Mouse (Mus musculus) heart, adult 8-10 months (tissue): ENCODE results near the gene Pkn1. TPM values are rescaled to one million over a fixed set of nuclear protein-coding genes. Genes with fewer than 3 reads are reported as not detected.
A peak's percentile ranks its signal among the peaks of the same experiment; 100 is the strongest.

ENCODE experiments used
- DNase-seq: peaks from one replicate; pipeline ENCODE4 v3.0.0; 2022; ENCODE audit warnings: low spot score
- total RNA-seq, 4 experiments: library from RNA; stranded (reverse); gene quantifications; 2 replicates each; pipeline ENCODE4 v1.2.4; 2022

Pkn1 gene
- total RNA-seq, 4 experiments from 2014 or later: 44.0 to 47.6 (median 46.6) TPM

DNA sequence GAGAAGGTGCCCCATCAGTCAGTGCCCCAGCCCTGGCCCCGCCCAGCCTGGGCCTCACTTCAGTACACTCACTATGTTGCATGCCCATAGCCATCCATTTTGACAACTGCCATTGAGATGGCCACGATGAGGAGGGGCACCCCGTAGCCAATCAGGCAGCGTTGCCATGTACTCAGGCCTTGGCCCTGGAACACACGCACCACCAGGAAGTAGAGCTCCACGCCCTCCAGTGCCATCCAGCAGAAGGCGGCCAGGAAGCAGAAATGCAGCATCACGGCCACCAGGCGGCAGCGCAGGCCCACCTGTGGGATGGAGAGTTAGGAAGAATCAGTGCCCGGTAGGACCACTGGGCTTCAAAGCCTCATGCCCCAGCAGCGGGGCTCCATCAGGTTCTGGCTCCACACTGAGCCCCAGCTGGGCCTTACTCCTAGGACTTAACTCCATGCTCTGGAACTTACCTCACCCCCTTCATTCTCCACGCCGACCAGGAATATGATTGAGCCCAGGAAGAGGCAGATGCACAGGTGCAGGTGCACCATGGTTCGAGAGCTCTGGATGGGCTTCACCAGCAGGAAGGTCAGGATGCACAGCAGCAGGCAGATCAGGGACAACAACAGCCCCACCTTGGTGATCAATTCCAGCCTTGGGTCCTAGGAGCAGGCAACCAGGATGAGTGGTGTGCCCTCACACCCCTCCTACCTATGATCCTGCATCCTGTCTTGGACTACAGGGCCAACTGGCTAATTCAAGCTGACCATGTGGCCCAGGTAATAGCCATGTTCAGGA is 25.9 kb upstream of the Pkn1 start:
- peak; percentile 75 for DNase-seq

DNA sequence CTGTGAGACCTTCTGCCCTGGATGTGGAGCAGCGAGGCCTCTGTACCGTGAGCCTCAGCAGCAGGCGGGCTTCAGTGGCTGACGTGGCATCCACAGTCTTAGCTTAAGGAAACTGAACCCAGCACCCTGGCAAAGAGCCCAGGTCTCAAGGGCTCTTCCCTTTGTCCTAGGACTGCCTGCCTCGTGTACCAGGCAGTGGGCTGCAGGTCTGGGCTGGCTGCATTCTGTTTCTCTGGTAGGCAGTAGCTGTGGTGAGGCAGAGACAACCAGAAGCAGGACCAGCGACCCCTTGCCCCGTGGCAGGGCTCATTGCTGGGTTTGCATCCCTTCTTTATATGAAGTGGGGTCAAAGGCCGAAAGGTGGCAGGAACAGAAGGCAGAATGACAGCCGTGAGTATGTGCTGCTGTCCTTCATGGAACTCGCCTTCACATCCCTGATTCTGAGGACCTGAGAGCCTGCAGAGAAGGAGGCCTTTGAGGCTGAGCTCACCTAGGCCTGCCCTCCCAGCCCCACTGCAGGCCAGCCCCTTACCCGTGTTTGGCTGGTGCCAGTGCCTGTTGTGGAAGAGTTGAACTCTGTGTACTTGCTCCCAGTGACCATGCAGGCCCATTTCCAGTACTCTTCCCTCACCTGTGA is 24.6 kb upstream of the Pkn1 start:
- no peak for DNase-seq

DNA sequence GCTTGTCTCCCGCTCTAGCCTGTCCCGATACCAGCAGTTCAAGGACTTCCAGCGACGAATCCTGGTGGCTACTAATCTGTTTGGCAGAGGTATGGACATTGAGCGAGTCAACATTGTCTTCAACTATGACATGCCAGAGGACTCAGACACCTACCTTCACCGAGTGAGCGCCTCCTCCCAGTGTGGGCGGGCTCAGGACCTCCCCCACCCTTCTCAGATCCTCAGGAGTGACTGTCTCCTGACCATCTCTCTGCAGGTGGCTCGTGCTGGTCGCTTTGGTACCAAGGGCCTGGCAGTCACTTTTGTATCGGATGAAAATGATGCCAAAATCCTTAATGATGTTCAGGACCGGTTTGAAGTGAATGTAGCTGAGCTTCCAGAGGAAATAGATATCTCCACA is 23.7 kb upstream of the Pkn1 start:
- no peak for DNase-seq

DNA sequence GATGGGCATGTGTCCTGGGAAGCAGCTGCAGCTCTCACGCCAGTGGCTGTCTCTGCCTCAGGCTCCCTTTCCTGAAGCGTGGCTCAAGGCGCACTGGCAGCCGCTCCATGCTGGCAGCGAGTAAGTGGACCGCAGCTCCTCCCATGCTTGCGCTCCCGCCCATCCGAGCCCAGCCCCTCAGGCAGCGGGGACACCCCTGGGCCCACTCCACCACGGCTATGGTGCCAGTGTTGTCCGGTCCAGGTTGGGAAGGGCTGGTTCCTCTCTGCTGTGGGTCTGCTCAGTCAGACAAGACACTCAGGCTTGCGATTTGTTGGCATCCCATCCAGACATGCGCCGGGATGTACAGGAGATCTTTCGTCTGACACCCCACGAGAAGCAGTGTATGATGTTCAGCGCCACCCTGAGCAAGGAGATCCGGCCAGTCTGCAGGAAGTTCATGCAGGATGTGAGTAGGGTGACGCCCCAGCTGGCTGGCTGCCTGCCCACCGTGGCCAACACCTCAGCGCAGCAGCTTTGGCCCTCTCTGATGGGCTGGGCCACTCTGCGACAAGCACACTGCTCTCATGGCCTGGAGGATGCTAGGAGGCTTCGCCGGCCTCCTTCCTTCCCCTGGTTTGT is 22.5 kb upstream of the Pkn1 start:
- peak; percentile 84 for DNase-seq

DNA sequence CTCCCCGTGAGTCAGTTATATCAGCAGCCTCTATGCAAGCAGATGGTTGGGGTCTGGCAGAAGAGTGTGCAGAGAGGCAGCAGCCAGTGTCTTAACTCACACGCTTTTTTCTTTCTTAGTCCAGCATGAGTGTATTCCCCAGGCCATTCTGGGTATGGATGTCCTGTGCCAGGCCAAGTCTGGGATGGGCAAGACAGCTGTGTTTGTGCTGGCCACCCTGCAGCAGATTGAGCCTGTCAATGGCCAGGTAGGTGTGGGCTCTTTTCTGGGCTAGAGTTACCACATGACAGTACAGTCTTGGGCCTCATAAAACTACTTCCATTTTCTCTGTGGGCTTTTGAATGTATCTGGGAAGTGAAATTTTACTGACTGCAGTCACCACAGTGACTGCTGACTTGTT is 20.7 kb upstream of the Pkn1 start:
- DNase-seq: no peak

DNA sequence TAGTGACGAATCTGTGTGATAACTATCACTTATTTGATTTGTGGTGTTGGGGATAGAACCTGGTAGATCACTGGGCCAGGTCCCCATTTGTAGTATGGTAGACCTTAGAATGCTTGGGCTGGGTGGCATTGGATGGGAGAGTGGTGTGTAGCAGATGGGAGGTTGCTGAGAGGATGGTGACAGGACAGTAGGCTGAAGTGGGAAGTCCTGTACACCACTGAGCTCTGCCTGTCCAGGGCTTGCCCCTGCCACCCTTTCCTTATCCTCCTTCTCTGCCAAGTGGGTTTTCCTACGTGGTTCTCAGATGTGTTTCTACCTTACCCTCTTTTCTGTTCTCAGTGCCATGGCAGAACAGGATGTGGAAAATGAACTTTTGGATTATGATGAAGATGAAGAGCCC is 20.1 kb upstream of the Pkn1 start:
- DNase-seq: no peak

DNA sequence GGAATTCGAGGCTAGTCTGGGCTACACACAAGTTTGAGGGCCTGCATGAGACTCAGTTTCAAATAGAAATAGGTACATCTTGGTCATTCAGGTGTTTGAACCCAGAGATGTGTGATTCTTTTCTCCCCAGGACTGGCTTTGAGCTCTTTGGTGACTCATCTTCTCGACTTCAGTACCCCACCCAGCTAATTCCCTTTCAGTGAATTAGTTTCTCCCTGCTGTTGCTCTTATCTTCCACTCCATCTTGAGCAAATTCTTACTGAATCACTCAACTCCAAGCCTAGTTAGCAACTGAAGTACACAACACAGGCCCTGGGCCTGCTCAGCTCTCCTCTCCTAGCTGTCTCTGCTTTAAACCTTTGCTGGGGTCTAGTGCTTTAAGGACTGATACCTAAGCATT is 17.6 kb upstream of the Pkn1 start:
- no peak for DNase-seq

DNA sequence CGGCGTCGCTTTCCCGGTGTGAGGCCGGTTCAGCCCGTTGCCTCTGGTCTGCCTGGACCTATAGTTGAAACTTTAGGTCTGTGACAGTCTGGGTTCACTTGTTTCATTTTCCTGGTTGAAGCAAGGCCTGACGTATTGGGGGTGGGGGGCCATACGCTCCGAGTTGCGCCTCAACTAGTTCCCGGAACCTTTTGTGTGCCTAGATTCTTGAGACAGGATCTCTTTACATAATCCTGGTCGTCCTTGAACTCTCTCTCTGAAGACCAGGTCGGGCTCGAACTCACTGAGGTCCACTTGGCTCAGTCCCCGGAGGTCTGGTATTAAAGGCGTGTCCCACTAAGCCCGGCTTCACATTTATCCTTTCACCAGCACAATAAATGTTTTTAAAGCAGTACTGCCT is 16.8 kb upstream of the Pkn1 start:
- DNase-seq: no peak

DNA sequence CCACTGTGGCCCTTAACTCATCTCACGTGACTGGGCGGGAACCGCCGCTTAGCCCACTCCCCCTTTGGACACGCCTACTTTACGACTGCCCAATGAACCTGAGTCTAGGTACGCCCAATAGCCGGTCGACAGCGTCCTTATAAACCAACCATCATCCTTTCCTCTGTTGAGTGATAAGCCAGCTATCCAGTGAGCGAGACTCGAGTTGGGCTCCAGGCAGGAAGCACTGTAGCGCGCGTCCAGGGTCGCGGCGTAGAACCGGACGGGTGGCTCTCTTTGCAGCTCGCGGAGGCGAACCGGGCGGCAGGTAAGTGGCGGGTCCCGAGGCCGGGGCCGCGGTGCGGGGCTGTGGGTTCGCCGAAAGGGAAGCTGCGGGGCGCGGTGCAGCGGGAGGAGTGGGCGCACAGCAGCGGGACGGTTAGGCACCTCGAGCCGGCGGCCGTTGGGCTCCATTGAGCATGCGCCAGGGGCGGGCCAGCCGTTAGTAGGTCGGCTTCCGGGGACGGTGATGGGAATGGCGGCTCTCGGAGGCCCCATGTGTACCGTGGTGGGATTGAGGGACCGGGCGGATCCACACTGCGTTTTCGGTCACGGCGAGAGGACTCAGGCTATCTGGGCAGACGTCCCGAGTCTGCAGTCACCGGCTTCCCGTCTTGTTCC is 16.2 kb upstream of the Pkn1 start, which contains the start of gene Ddx39:
TSS of gene Ddx39 (plus strand) at position 147 of the 660 bp plus-strand sequence.
- DNase-seq: peak; percentile 99

DNA sequence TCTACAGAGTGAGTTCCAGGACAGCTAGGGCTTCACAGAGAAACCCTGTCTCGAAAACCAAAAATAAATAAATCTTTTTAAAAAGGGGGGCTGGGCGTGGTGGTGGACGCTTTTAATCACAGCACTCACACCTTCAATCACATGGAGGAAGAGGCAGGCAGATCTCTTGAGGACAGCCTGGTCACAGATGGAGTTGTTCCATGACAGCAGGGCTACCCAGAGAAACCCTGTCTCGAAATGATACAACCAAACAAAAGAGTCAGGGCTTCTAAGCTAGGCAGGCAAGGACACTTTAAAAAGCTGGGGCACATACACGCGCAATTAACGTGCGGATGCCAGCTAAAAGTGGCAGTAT is 15.7 kb upstream of the Pkn1 start:
- no peak for DNase-seq

DNA sequence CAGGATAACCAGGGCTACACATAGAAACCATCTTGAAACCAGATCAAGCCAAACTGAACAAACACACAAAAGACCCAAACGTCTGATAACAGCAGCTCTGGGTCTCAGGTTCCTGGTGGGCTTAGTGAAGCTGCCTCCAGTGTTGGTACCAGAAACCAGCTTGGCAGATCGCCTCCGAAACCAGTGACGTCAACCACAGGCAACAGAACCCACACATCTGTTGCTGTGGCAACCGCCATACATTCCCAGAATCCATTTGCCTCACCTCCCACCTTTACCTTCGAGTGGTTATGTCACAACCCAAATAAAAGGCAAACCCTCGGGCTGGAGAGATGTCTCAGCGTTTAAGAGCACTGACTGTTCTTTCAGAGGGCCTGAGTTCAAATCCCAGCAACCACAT is 8.6 kb upstream of the Pkn1 start:
- DNase-seq: no peak

DNA sequence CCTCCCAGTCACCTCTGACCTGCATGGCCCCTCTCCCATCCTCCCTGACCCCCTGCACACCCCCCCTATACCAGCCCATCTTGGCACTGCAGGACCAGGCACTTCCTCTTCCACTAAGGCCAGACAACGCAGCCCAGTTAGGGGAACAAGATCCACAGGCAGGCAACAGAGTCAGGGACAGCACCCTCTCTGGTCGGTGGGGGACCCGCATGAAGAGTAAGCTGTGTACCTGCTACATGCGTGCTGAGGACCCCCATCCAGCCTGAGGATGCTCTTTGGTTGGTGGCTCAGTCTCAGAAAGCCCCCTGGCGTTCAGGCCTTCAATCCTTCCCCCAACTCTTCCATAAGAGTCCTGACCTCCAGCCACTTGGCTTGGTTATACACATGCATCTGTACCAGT is 7.4 kb upstream of the Pkn1 start:
- DNase-seq: no peak

DNA sequence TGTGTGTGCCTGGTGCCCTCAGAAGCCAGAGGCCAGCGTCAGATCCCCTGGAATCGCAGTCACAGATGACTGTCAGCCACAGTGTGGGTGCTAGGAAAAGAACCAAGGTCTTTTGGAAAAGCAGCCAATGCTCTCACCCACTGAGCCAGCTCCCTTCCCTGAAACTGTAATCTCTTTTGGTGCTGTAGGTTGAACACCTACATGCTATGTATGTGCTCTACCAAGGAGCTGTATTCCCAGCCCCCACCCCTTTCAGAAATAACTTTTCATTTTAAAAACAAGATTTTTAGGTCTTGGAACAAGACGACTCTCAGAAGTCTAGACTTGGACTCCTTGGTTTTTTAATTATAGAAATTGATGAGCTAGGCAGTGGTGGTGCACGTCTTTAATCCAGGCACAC is 4.4 kb upstream of the Pkn1 start:
- DNase-seq: no peak

DNA sequence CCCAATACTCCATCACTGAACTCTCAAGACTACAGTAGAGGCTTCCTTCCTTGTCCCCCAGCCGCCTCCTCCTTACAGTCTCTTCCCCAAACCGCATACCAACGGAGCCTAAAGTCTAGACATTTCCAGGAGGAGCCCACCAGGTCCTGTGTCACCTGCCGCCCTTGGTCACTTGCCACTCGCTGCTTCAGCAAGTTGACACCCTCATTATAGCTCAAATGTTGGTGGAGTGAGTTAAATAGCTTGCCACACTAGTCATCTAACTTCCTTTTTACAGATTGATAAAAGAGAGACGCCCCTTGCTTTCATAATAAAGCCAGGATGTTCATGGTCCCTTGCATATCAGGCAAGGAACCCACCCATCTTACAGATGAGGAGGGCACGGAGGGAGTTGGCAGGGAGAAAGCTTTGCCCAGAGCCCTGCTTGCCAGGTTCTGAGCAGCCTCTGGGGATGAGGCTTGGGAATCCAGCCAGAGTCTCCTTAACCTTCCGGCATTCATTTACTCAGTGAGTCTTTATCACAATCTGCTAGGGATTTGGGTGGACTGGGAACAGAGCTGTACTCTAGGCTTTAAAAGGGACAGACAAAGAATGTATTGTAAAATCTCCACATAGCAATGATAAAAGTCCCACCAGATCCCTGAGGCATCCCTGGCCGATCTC is 1.6 kb upstream of the Pkn1 start:
- no peak for DNase-seq

DNA sequence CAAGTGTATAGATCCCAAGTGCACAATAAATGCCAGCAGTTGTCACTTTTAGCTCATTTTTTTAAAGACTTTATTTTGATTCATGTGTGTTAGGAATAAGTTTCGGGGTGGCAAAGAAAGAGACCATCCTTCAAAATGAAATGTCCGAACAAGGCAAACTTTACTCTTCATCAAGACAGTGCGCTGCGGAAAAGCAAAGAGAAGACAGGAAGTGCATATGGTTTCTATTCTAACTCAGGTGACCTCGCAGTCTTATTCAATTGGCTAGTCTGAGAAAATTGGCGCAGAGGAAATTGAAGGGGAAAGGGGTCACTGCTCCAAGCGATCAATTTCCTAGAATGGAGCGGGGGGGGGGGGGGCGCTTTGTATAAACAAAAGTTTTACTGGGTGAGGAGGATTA is 587 bp upstream of the Pkn1 start:
- no peak for DNase-seq

DNA sequence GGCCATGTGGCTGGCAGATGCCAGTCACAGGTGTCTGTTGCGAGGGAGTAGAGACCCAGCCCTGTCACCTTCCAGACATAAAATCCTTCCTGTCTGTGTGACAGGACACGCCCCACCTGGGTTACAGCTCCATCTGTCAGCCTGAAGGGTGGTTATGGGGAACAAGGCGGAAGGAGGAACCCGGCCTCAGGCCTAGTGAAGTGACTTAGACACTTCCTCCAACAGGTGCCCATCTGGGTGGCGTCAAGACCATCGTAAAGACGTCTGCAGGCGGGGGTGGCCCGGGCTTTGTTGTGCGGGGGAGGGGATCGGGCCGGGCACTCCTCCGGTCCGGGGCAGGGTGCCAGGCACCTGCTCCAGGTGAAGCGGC is 703 bp downstream of the Pkn1 start:
- peak; percentile 41 for DNase-seq

DNA sequence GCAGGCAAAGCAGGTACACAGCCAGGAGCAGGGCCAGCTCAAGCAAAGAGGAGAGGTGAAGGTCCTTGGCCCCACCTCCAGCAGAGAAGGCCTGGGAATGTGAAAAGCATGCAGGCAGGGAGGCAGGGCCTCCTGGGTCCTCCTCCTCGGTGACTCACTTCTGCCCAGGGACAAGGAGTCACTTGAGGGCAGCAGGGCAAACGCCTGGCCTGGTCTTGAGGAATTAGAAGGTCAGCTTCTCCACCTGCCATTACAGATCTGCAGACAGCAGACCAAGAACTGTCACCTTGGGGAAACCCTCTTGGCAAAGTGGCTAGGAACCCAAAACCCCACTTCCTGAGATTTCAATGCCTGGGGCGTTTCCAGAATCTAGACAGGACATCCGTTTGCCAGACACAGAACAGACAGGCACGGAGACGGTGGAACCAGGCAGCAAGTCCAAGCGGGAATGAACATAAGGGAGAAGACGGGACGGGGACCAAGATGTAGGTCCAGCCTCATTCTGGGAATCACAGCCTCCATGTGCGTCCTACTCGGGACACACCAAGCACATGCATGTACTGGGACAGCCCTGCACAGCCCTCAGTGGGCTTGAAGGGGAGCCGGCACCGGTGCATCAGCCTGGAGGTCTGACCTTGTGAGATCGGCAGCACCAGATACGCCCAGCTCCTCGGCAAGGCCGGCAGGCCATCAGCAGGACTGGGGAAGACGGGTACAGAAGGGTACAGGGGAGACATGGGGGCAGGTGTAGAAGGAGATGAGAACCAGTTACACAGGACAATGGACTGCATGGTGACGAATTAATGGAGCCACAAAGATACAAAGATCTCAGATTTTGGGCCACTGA is 1.4 kb downstream of the Pkn1 start:
- DNase-seq: peak; percentile 73

DNA sequence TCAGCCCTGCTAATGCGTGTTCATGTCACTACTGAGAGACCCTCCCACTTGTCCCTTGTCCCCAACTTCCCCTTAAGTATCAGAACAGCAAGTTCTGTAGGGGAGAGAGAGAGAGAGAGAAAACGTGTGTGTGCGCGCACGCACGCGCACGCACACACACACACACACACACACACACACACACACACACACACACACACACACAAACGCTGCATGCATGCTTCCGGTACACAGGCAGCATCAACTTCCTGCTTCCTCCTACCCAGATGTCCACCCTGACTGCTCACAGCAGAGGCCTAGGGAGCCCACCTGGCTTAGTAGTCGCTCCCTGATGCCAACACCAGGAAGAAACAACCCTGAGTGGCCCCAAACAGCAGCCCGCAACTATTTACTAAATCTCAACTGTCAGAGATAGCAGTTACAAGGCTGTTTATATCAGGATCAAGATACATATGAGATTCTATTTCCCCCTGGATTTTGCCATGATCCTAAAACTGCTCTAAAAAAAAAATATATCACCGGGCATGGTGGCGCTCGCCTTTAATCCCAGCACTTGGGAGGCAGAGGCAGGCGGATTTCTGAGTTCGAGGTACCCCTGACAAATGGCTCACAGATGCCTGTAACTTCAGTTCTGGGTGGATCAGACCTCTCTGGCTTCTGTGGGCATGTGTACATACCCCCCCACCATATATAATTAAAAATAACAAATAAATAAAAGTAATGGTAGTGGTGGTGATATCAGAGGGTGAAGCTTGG is 3.5 kb downstream of the Pkn1 start:
- no peak for DNase-seq

DNA sequence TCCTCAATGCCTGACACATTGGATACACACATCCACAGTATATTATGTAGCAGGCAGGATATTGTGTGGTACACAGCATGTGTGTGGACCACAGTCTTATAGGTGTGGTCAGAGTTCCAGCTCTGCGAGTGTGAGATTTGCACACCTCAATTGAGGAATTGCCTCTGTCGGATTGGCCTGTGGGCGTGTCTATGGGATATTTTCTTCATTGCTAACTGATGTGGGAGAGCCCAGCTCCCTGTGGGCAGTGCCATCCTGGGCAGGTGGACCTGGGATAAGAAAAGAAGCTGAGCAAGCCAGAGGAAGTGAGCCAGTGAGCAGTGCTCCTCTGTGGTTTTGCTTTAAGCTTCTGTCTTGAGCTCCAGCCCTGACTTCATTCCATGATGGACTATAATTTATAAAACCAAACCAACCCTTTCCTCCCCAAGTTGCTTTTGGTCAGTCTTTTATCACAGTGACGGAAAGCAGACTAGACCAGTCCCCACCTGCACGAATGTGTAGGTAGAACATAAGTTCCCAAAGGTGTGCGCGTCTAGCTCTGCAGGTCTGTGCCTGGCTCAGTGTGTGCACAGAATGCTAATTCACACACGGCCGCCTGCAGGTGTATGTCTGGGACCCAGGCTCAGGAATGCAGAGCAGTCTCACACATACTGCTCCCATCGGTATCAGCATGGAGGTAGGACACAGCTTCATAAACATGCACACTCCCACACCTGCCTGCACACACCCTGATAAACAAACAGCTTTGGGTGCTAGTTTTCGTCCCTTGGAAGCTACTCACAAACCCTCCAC is 4.4 kb downstream of the Pkn1 start:
- no peak for DNase-seq
